Mouse (Mus musculus) myocyte (in vitro differentiated cells): ENCODE measurements around the gene Ppp1r16b. TPM values are rescaled to one million over a fixed set of nuclear protein-coding genes. Genes with fewer than 3 reads are reported as not detected.

Experiments
- H3K27me3 ChIP-seq: one replicate; pipeline ENCODE4 v1.6.1; 2011; ENCODE audit not compliant: control insufficient read depth, insufficient read depth, insufficient read length
- H3K36me3 ChIP-seq: one replicate; pipeline ENCODE4 v1.6.1; 2011; ENCODE audit not compliant: control insufficient read depth, insufficient read depth
- H3K4me2 ChIP-seq: one replicate; pipeline ENCODE4 v1.6.1; 2011; ENCODE audit warnings: low read depth, control low read depth
- H3K4me3 ChIP-seq: one replicate; pipeline ENCODE4 v1.5.1; 2011; ENCODE audit warnings: mild to moderate bottlenecking, control low read depth, moderate library complexity
- H3K79me2 ChIP-seq: one replicate; pipeline ENCODE4 v1.6.1; 2011; ENCODE audit not compliant: control insufficient read depth, insufficient read depth
- H3ac ChIP-seq: one replicate; pipeline ENCODE4 v1.6.1; 2011; ENCODE audit not compliant: control insufficient read depth, insufficient read length
- CEBPB ChIP-seq: IDR thresholded peaks from 2 replicates; pipeline ENCODE4 v1.6.1; 2011; ENCODE audit warnings: mild to moderate bottlenecking, moderate library complexity; ENCODE audit not compliant: poor library complexity, insufficient read depth, severe bottlenecking
- E2F4 ChIP-seq: IDR thresholded peaks from one replicate; pipeline ENCODE4 v1.6.1; 2011; ENCODE audit warnings: mild to moderate bottlenecking, control low read depth, moderate library complexity; ENCODE audit not compliant: insufficient read depth
- MAX ChIP-seq: IDR thresholded peaks from one replicate; pipeline ENCODE4 v1.6.1; 2011; ENCODE audit warnings: low read depth, mild to moderate bottlenecking, control low read depth
- MYOD1 ChIP-seq, 3 experiments: IDR thresholded peaks; one replicate each; pipeline ENCODE4 v1.6.1; 2011; ENCODE audit warnings: control low read depth in 2 of 3, low read depth in 2 of 3, mild to moderate bottlenecking in 2 of 3, moderate library complexity in 1 of 3; ENCODE audit not compliant: insufficient read length in 2 of 3, control insufficient read depth in 1 of 3
- MYOG ChIP-seq, 3 experiments: IDR thresholded peaks; one replicate each; pipeline ENCODE4 v1.6.1; 2011; ENCODE audit warnings: control low read depth in 2 of 3, low read depth in 2 of 3, mild to moderate bottlenecking in 2 of 3; ENCODE audit not compliant: insufficient read length in 2 of 3, control insufficient read depth in 1 of 3, insufficient read depth in 1 of 3
- POLR2A ChIP-seq: IDR thresholded peaks from one replicate; pipeline ENCODE4 v1.6.1; 2011; ENCODE audit warnings: low read depth, mild to moderate bottlenecking, control low read depth, moderate library complexity; ENCODE audit not compliant: insufficient read length
- POLR2AphosphoS2 ChIP-seq: IDR thresholded peaks from one replicate; pipeline ENCODE4 v1.6.1; 2011; ENCODE audit warnings: low read depth, control low read depth; ENCODE audit not compliant: insufficient read length
- REST ChIP-seq: IDR thresholded peaks from one replicate; pipeline ENCODE4 v1.6.1; 2011; ENCODE audit warnings: mild to moderate bottlenecking, control low read depth, moderate library complexity; ENCODE audit not compliant: insufficient read depth, insufficient read length
- SRF ChIP-seq: IDR thresholded peaks from one replicate; pipeline ENCODE4 v1.6.1; 2011; ENCODE audit warnings: low read depth; ENCODE audit not compliant: control insufficient read depth, insufficient read length
- TCF12 ChIP-seq: IDR thresholded peaks from one replicate; pipeline ENCODE4 v1.6.1; 2011; ENCODE audit warnings: mild to moderate bottlenecking, control low read depth; ENCODE audit not compliant: poor library complexity, insufficient read depth, severe bottlenecking
- TCF3 ChIP-seq: IDR thresholded peaks from one replicate; pipeline ENCODE4 v1.6.1; 2011; ENCODE audit warnings: low read depth, control low read depth; ENCODE audit not compliant: insufficient read length
- USF1 ChIP-seq: IDR thresholded peaks from one replicate; pipeline ENCODE4 v1.6.1; 2011; ENCODE audit warnings: low read depth, mild to moderate bottlenecking, control low read depth, moderate library complexity
- polyA plus RNA-seq: library from polyadenylated mRNA; unstranded; fragments of >200 nt; fragmentation: generic; extraction: Trizol; gene quantifications from one replicate; pipeline ENCODE4 v1.2.1, GENCODE M21; 2012; ENCODE audit warnings: missing spikeins

Gene Ppp1r16b
- polyA plus RNA-seq, 1 experiment: 0.05 TPM

- no peaks in the 10 kb centered on the region for H3K79me2 ChIP-seq
- TF ChIP-seq REST (no peak), TCF12 (no peak), TCF3 (no peak), CEBPB (no peak), MYOD1 (IDR thresholded peaks at IDR 0.05; ENCODE audit: control insufficient read depth in 1 of 3, insufficient read length in 2 of 3, low read depth in 2 of 3) (no peak), MYOG (IDR thresholded peaks at IDR 0.05; ENCODE audit: control insufficient read depth in 1 of 3, insufficient read depth in 1 of 3, insufficient read length in 2 of 3, low read depth in 2 of 3) (no peak), POLR2AphosphoS2 (no peak), E2F4 (no peak), POLR2A (no peak), MAX (no peak), SRF (no peak), USF1 (no peak)
- H3K4me2 ChIP-seq: no peak overlapping the region
- H3ac ChIP-seq: no peak overlapping the region
- H3K36me3 ChIP-seq: no peaks in the 10 kb centered on the region
- no peak overlapping the region for H3K4me3 ChIP-seq
- peaks cover 12% of the 10 kb centered on the region for H3K27me3 ChIP-seq
Observed at GRCm38 (mm10) chr2:158652985-158653384, 12.2 kb upstream of the Ppp1r16b start.

DNA sequence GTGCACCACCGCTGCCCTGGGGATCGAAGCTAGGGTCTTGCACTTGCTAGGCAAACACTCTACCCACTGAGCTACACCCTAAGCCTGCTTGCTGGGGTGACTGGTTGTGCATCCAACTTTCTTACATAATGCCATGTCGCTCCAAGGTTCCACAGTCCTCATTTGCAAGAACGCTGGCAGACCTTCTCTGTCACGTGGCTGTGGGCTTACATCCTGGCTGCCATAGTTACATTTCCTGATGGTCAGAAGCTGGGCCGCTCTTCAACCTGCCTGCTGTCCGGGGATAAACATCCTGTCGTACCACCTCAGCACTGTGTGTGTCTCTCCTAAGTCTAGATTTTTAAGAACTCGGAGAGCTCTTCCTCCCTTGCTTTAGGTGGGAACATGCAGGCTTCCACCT is 10.5 kb upstream of the Ppp1r16b start:
- Histone ChIP-seq H3K4me3 (no peak overlapping the region), H3K4me2 (no peak overlapping the region), H3ac (no peak overlapping the region), H3K36me3 (no peaks in the 10 kb centered on the region), H3K79me2 (no peaks in the 10 kb centered on the region), H3K27me3 (peaks cover 24% of the 10 kb centered on the region)
- TF ChIP-seq POLR2A (no peak), POLR2AphosphoS2 (no peak), TCF12 (no peak), MYOG (IDR thresholded peaks at IDR 0.05; ENCODE audit: control insufficient read depth in 1 of 3, insufficient read depth in 1 of 3, insufficient read length in 2 of 3, low read depth in 2 of 3) (no peak), USF1 (no peak), MYOD1 (IDR thresholded peaks at IDR 0.05; ENCODE audit: control insufficient read depth in 1 of 3, insufficient read length in 2 of 3, low read depth in 2 of 3) (no peak), CEBPB (no peak), SRF (no peak), E2F4 (no peak), REST (no peak), TCF3 (no peak), MAX (no peak)

DNA sequence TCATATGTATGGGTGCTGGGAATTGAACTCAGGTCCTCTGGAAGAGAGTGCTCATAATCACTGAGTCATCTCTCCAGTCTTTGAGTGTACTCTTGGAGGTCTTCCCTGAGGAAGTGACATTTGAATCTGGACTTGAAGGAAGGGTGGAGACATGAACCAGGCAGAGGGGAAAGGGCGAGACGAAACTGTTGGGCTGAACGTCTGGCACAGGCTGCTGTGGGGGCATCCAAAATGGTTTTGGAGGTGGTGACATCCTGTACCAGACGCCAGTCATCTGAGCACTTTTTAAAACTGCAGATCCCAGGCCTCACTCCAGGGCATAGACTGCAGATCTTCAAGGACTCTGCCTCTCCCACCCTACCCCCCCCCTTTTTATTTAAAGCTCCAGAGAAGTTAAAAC is 9.4 kb upstream of the Ppp1r16b start:
- Histone ChIP-seq H3ac (no peak overlapping the region), H3K4me3 (no peak overlapping the region), H3K79me2 (no peaks in the 10 kb centered on the region), H3K36me3 (no peaks in the 10 kb centered on the region), H3K27me3 (peaks cover 24% of the 10 kb centered on the region), H3K4me2 (no peak overlapping the region)
- TF ChIP-seq POLR2A: no peak
- no peak for TF ChIP-seq TCF3
- TF ChIP-seq SRF: no peak
- TF ChIP-seq MYOD1 (IDR thresholded peaks at IDR 0.05; ENCODE audit: control insufficient read depth in 1 of 3, insufficient read length in 2 of 3, low read depth in 2 of 3): no peak
- no peak for TF ChIP-seq CEBPB
- TF ChIP-seq TCF12: no peak

DNA sequence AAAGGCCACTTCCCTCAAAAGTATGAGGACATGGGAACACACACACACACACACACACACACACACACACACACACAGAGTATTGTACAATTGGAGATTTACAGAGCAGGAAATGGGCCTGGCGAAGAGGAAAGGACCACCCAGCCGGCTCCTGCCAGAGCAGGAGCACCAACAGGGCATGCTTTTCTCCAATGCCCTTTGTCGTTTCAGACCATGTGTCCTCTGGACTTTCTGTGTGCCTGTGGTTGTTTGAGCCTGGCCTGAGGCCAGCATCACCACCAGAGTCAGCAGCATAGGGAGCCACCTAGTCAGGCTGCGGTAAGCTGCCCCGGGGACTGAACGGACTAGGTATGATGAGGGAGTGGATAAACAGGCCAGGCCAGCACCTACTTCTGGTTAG is 6.4 kb upstream of the Ppp1r16b start:
- TF ChIP-seq POLR2AphosphoS2 (no peak), REST (no peak), SRF (no peak), MAX (no peak), TCF3 (no peak), USF1 (no peak), MYOG (IDR thresholded peaks at IDR 0.05; ENCODE audit: control insufficient read depth in 1 of 3, insufficient read depth in 1 of 3, insufficient read length in 2 of 3, low read depth in 2 of 3) (no peak), TCF12 (no peak)
- no peaks in the 10 kb centered on the region for H3K36me3 ChIP-seq
- peaks cover 24% of the 10 kb centered on the region for H3K27me3 ChIP-seq
- no peak overlapping the region for H3K4me3 ChIP-seq
- no peak overlapping the region for H3K4me2 ChIP-seq
- no peaks in the 10 kb centered on the region for H3K79me2 ChIP-seq
- H3ac ChIP-seq: no peak overlapping the region

- TF ChIP-seq MAX (no peak), SRF (no peak), MYOG (IDR thresholded peaks at IDR 0.05; ENCODE audit: control insufficient read depth in 1 of 3, insufficient read depth in 1 of 3, insufficient read length in 2 of 3, low read depth in 2 of 3) (no peak), POLR2AphosphoS2 (no peak), TCF12 (no peak)
- peaks cover 21% of the 10 kb centered on the region for H3K27me3 ChIP-seq
- no peak overlapping the region for H3ac ChIP-seq
- H3K79me2 ChIP-seq: no peaks in the 10 kb centered on the region
- H3K4me3 ChIP-seq: no peak overlapping the region
- H3K36me3 ChIP-seq: no peaks in the 10 kb centered on the region
- no peak overlapping the region for H3K4me2 ChIP-seq
Observed at GRCm38 (mm10) chr2:158659346-158659745, 5.9 kb upstream of the Ppp1r16b start.
